Mouse (Mus musculus): ENCODE measurements around the gene Noxo1. TPM values are rescaled to one million over a fixed set of nuclear protein-coding genes. Genes with fewer than 3 reads are reported as not detected.

The Noxo1 gene
- polyA plus RNA-seq, 1 experiment from 2014 or later: 2.2 TPM

DNA sequence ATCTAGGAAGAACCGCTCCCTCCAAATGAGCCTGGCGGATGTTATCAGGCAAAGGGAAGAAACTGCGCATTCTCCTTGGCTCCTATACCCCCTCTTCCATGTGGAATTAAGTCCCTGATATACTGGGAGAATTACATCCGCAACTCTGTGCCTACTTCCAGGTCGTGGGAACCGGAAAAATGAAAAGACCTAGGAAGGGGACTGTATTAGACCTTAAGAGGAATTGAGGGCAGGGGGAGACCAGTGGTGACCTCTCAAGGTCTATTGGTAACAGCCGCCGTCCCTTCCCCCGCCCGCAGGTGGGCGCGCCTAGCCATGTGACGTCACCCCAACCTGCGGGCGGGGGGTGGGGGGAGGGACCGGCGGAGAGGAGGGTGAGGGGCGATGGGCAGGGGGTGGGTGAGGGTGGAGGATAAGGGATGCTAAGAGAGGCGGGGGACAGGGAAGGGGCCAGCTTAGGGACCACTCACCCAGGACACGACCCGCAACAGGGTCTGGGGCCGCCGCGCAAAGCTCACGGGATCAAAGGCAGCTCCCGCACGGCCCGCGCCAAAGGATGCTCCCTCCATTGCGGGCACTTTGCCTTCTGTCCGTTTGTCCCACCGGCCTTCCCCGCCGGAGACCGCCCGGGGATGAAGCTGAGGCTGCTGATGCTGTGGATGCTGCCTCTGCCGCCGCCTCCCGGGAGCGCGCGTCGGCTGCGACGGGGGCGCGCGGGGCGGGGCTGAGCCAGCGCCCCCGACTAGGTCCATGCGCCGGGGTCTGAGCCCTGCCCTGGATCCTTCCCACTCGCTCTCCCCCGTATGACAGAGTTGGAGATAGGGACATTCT is 6.6 kb upstream of the Noxo1 start, which contains the start of gene Syngr3:
Gene Syngr3 (minus strand): TSS at position 705 of the 831 bp plus-strand sequence.
- peaks cover 19% of the 10 kb centered on the region for H3K27me3 ChIP-seq (replicated peaks; ENCODE audit: control insufficient read depth, insufficient read depth, low read length)
- H3K36me3 ChIP-seq (ENCODE audit: control insufficient read depth, insufficient read depth, low read length): peaks cover 7% of the 10 kb centered on the region; the same call in 1 of the 2 replicates
- H3K9me3 ChIP-seq (replicated peaks; ENCODE audit: control insufficient read depth, low read length): no peaks in the 10 kb centered on the region
- H3K4me3 ChIP-seq (ENCODE audit: low read depth, low read length): peak within 1 kb of the TSS; percentile 77
- under 1% methylated on average over 35 of the region's 55 CpGs for WGBS
- H3K4me2 ChIP-seq (ENCODE audit: low read length): peak within 1 kb of the TSS; percentile 76
- peak within 1 kb of the TSS; percentile 77 for H3K27ac ChIP-seq (ENCODE audit: low read depth, low read length)
- DNase-seq (ENCODE audit: low spot score) (peak; percentile 51), ATAC-seq (peak; percentile 68)
- H3K4me1 ChIP-seq (ENCODE audit: control insufficient read depth, insufficient read depth, low read length): peaks cover 3% of the 10 kb centered on the region
- peak within 1 kb of the TSS; percentile 94 for H3K9ac ChIP-seq (ENCODE audit: low read length)

DNA sequence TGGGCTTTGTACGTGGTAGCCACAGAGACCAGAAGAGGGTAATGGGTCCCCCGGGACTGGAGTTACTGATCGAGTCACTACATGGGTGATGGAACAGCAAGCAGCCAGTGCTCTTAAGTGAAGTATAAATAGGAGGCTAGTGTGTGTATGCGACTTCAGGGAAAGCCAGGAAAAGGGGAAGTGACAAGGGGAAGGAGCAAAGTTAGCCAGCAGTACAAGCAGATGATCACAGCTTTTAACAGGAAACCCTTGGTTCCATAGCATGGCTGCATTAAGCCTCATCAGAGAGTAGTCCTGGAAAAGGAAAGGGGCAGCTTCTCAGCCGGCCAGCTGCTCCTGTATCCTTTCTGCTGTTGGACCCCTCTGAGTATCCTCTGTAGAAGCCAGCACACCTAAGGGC is 3.6 kb upstream of the Noxo1 start:
- no peak for ATAC-seq
- Histone ChIP-seq H3K4me3 (ENCODE audit: low read depth, low read length) (no peak overlapping the region), H3K9ac (ENCODE audit: low read length) (no peak overlapping the region), H3K36me3 (ENCODE audit: control insufficient read depth, insufficient read depth, low read length) (peaks cover 7% of the 10 kb centered on the region; the same call in 1 of the 2 replicates), H3K9me3 (replicated peaks; ENCODE audit: control insufficient read depth, low read length) (no peaks in the 10 kb centered on the region), H3K4me2 (ENCODE audit: low read length) (no peak overlapping the region), H3K27ac (ENCODE audit: low read depth, low read length) (no peak overlapping the region), H3K27me3 (replicated peaks; ENCODE audit: control insufficient read depth, insufficient read depth, low read length) (peaks cover 16% of the 10 kb centered on the region), H3K4me1 (ENCODE audit: control insufficient read depth, insufficient read depth, low read length) (peaks cover 14% of the 10 kb centered on the region)
- WGBS: 84% methylated on average over 5 of the region's 5 CpGs
- DNase-seq (ENCODE audit: low spot score): no peak

DNA sequence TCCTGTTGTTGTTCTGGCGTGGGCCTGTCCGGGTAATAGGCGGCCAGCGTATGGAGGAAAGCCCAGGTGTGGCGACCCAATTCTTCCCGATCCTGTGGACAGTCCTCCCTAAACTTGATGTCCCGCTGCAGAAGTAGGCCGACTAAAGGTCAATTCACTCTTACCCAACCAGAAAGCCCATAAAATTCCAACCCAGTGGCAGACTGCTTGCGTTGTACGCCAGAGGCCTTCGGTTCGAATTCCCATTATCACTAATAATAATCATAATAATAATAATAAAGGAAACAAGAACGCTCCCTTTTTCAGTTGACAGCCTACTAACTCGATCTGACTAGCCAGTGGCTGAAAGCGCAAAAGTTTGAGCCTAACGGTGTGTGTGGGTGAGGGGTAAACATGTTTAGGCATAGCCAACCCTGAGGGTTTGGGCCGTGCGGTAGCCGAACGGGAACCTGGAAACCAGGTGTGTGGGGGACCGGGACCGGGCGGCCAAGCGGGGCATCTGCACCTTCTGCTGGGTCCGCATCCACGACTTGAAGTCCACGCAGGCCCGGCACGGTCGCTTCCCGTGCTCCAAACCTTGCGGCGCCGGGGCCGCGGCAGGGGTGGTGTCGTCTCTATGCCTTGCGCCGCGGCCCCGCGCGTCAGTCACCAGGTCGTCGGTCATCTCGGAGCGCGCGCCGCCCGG is 566 bp upstream of the Noxo1 start:
- ATAC-seq (no peak; the same call in none of the 2 replicates), DNase-seq (ENCODE audit: low spot score) (no peak)
- 0 out of 2 replicates have a peak, but pooled peaks cover 5% of the 10 kb centered on the region for H3K27me3 ChIP-seq (replicated peaks; ENCODE audit: control insufficient read depth, insufficient read depth, low read length)
- 7% methylated on average over 51 of the region's 51 CpGs for WGBS
- H3K9ac ChIP-seq (ENCODE audit: low read length): peak overlapping the region; percentile 85
- peaks cover 14% of the 10 kb centered on the region for H3K4me1 ChIP-seq (ENCODE audit: control insufficient read depth, insufficient read depth, low read length)
- H3K9me3 ChIP-seq (replicated peaks; ENCODE audit: control insufficient read depth, low read length): no peaks in the 10 kb centered on the region
- H3K4me3 ChIP-seq (ENCODE audit: low read depth, low read length): peak overlapping the region; percentile 73
- peak overlapping the region; percentile 80 for H3K27ac ChIP-seq (ENCODE audit: low read depth, low read length)
- peaks cover 16% of the 10 kb centered on the region for H3K36me3 ChIP-seq (ENCODE audit: control insufficient read depth, insufficient read depth, low read length)
- H3K4me2 ChIP-seq (ENCODE audit: low read length): peak overlapping the region; percentile 80

DNA sequence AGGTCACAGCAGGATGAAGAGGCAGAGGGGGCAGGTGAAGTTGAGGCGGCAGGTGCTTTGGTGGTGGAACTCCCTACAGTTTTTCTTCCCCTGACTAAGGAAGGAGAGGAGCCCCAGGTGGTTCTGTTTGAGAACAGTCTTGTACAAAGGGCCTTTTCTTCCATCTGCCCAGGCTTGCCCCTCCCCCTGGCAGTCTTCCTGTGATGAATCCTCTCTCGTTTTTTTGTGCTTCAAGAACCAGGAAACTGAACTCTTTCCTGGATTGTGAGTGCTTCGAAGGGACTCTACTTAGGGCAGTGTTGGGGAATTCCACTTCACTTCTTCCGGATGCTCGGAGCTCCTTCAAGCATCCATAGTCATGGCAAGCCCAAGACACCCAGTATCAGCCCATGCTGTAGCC is 2.0 kb downstream of the Noxo1 start:
- DNase-seq (ENCODE audit: low spot score) (no peak), ATAC-seq (no peak)
- Histone ChIP-seq H3K9ac (ENCODE audit: low read length) (no peak overlapping the region), H3K4me3 (ENCODE audit: low read depth, low read length) (no peak overlapping the region), H3K27ac (ENCODE audit: low read depth, low read length) (no peak overlapping the region), H3K36me3 (ENCODE audit: control insufficient read depth, insufficient read depth, low read length) (peaks cover 38% of the 10 kb centered on the region), H3K4me1 (ENCODE audit: control insufficient read depth, insufficient read depth, low read length) (peaks cover 11% of the 10 kb centered on the region), H3K4me2 (ENCODE audit: low read length) (no peak overlapping the region), H3K9me3 (replicated peaks; ENCODE audit: control insufficient read depth, low read length) (no peaks in the 10 kb centered on the region), H3K27me3 (replicated peaks; ENCODE audit: control insufficient read depth, insufficient read depth, low read length) (no peaks in the 10 kb centered on the region)
- 15% methylated on average over 5 of the region's 5 CpGs for WGBS

DNA sequence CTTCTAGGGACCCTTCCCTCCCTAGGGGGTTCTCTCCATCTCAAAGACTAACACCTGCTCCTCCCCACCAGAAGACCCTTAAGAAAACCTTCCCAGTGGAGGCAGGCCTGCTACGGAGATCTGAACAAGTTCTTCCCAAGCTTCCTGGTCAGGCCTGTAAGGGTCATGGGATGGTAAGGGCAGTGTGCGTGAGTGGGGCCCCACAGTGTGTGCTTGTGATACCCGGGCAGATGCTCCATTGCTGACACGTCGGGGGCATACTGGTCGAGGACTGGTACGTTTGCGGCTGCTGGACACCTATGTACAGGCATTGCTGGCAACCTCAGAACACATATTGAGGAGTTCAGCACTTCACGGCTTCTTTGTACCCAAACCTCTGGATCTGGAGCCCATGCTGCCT is 2.7 kb downstream of the Noxo1 start:
- H3K4me2 ChIP-seq (ENCODE audit: low read length): no peak overlapping the region
- H3K36me3 ChIP-seq (ENCODE audit: control insufficient read depth, insufficient read depth, low read length): peaks cover 37% of the 10 kb centered on the region
- no peak overlapping the region for H3K9ac ChIP-seq (ENCODE audit: low read length)
- no peaks in the 10 kb centered on the region for H3K27me3 ChIP-seq (replicated peaks; ENCODE audit: control insufficient read depth, insufficient read depth, low read length)
- no peak for DNase-seq (ENCODE audit: low spot score)
- H3K4me3 ChIP-seq (ENCODE audit: low read depth, low read length): no peak overlapping the region
- 67% methylated on average over 9 of the region's 9 CpGs for WGBS
- peaks cover 11% of the 10 kb centered on the region for H3K4me1 ChIP-seq (ENCODE audit: control insufficient read depth, insufficient read depth, low read length)
- ATAC-seq: no peak
- H3K9me3 ChIP-seq (replicated peaks; ENCODE audit: control insufficient read depth, low read length): no peaks in the 10 kb centered on the region
- no peak overlapping the region for H3K27ac ChIP-seq (ENCODE audit: low read depth, low read length)

DNA sequence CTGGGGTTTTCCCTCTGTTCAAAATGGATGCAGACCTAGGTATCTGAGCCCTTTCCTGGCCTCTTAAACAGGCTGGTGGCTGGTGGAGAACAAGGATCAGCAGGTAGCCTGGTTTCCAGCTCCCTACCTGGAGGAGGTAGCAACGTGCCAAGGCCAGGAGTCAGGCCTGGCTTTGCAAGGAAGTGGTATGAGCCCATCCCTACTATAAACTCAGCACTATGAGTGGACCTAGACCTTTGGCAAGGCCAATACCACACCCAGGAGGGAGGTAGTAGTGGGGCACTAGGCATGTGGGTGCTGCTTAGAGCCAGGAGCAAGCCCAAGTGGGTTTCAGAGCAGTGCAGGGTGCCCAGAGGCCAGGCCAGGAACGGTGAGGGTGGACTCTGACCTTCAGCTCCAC is 3.4 kb downstream of the Noxo1 start:
- Histone ChIP-seq H3K9ac (ENCODE audit: low read length) (no peak overlapping the region), H3K27me3 (replicated peaks; ENCODE audit: control insufficient read depth, insufficient read depth, low read length) (no peaks in the 10 kb centered on the region), H3K4me3 (ENCODE audit: low read depth, low read length) (no peak overlapping the region), H3K4me1 (ENCODE audit: control insufficient read depth, insufficient read depth, low read length) (peaks cover 11% of the 10 kb centered on the region), H3K27ac (ENCODE audit: low read depth, low read length) (no peak overlapping the region), H3K36me3 (ENCODE audit: control insufficient read depth, insufficient read depth, low read length) (peaks cover 45% of the 10 kb centered on the region), H3K4me2 (ENCODE audit: low read length) (no peak overlapping the region), H3K9me3 (replicated peaks; ENCODE audit: control insufficient read depth, low read length) (no peaks in the 10 kb centered on the region)
- 83% methylated on average over 2 of the region's 2 CpGs for WGBS
- ATAC-seq (no peak), DNase-seq (ENCODE audit: low spot score) (no peak)

DNA sequence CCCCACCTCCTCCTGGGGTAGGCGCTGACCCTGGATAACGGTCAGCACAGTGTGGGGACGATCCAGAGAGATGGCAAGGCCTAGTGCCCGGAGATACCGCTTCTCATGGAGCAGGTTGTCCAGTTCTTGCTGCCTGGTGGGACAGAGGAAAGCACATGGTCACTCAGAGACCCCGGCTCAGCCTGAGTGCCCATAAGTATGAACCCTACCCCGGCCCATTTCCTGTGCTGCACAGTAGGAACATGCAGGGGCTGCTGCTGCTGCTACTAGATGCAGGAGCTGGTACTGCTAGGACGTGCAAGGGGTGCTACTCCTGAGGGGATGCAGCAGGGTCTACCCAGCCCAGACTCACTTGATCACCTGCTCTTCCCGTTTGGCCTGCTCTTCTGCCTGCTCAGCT is 5.2 kb downstream of the Noxo1 start:
- no peak for DNase-seq (ENCODE audit: low spot score)
- WGBS: 91% methylated on average over 9 of the region's 9 CpGs

DNA sequence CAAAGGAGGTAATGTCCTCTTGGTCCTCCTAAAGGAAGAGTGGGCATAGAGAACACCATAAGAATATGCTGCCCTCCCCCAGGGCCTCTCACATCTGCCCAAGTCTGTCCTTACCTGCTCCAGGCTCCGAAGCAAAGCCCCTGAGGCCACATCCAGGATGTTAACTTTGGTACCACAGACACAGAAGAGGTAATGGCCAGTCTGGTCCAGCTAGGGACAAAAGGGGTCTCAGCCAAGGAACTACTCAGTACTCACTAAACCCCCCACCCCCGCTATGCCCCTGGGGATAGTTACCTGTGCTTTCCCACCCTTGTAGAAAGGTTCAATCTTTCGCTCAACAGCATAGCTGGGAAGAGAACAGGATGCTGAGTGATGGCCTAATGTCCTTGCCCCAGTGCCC is 9.8 kb downstream of the Noxo1 start:
- H3K36me3 ChIP-seq (ENCODE audit: control insufficient read depth, insufficient read depth, low read length): peaks cover 38% of the 10 kb centered on the region
- no peak overlapping the region for H3K4me3 ChIP-seq (ENCODE audit: low read depth, low read length)
- ATAC-seq: no peak
- H3K4me2 ChIP-seq (ENCODE audit: low read length): no peak overlapping the region
- peaks cover 2% of the 10 kb centered on the region for H3K4me1 ChIP-seq (ENCODE audit: control insufficient read depth, insufficient read depth, low read length)
- H3K9ac ChIP-seq (ENCODE audit: low read length): no peak overlapping the region
- H3K27ac ChIP-seq (ENCODE audit: low read depth, low read length): no peak overlapping the region
- H3K9me3 ChIP-seq (replicated peaks; ENCODE audit: control insufficient read depth, low read length): no peaks in the 10 kb centered on the region
- WGBS: 95% methylated on average over 3 of the region's 3 CpGs
- no peaks in the 10 kb centered on the region for H3K27me3 ChIP-seq (replicated peaks; ENCODE audit: control insufficient read depth, insufficient read depth, low read length)
- no peak for DNase-seq (ENCODE audit: low spot score)

More for the DNA sequence above, 5.2 kb downstream of the Noxo1 start:
- H3K27ac ChIP-seq (ENCODE audit: low read depth, low read length): no peak overlapping the region
- H3K4me1 ChIP-seq (ENCODE audit: control insufficient read depth, insufficient read depth, low read length): peaks cover 6% of the 10 kb centered on the region; the same call in 1 of the 2 replicates
- H3K4me3 ChIP-seq (ENCODE audit: low read depth, low read length): no peak overlapping the region
- H3K27me3 ChIP-seq (replicated peaks; ENCODE audit: control insufficient read depth, insufficient read depth, low read length): no peaks in the 10 kb centered on the region
- ATAC-seq: no peak
- H3K9ac ChIP-seq (ENCODE audit: low read length): no peak overlapping the region
- H3K36me3 ChIP-seq (ENCODE audit: control insufficient read depth, insufficient read depth, low read length): peaks cover 51% of the 10 kb centered on the region
- no peak overlapping the region for H3K4me2 ChIP-seq (ENCODE audit: low read length)
- H3K9me3 ChIP-seq (replicated peaks; ENCODE audit: control insufficient read depth, low read length): no peaks in the 10 kb centered on the region

Data from forebrain, embryonic 14.5 days (tissue).